Mouse (Mus musculus): ENCODE measurements around the gene Dxo.
"Not testable (repeated sequence)": the region's sequence is repeated elsewhere in the genome, so short reads cannot be mapped to it uniquely, and the experiment has no call there.

- not testable (repeated sequence) for TF ChIP-seq CTCF (conservative IDR thresholded peaks at IDR 0.05 in 1 of 2, IDR thresholded peaks at IDR 0.05 in 1 of 2; ENCODE audit: low read depth in 2 of 2, low read length in 2 of 2); HCFC1 (IDR thresholded peaks at IDR 0.05; ENCODE audit: low read depth, low read length); POLR2A (IDR thresholded peaks at IDR 0.05; ENCODE audit: low read depth, low read length); ETS1 (conservative IDR thresholded peaks at IDR 0.05; ENCODE audit: low read depth, low read length); CHD1 (IDR thresholded peaks at IDR 0.05; ENCODE audit: low read depth, low read length)
These were observed 26.0 kb upstream of the Dxo start for GRCm38 (mm10) chr17:34810811-34811210.

Data from CH12.LX (cell line).